Mouse (Mus musculus) erythroid progenitor cell, adult 5-6 weeks (primary cell): ENCODE results near the gene Ctcfl. TPM values are rescaled to one million over a fixed set of nuclear protein-coding genes. Genes with fewer than 3 reads are reported as not detected.
A peak's percentile ranks its signal among the peaks of the same experiment; 100 is the strongest.

ENCODE experiments used
- ATAC-seq: replicated peaks from 2 replicates; pipeline ENCODE4 v1.8.0; 2016; ENCODE audit warnings: moderate number of reproducible peaks, mild to moderate bottlenecking, moderate TSS enrichment, inconsistent platforms; ENCODE audit not compliant: poor library complexity, low FRiP score, severe bottlenecking
- total RNA-seq, 2 experiments: library from RNA; stranded (forward) in 1 of 2; stranded (reverse) in 1 of 2; fragments of 150-400 nt in 1 of 2; fragments of 186-747, 209-891 nt in 1 of 2; gene quantifications; 2 replicates each; pipeline versions ENCODE4 v1.2.3 to v1.2.4; 2015 to 2017; ENCODE audit warnings: low replicate concordance in 2 of 2

Gene Ctcfl
- total RNA-seq, 2 experiments from 2014 or later, result not detected

DNA sequence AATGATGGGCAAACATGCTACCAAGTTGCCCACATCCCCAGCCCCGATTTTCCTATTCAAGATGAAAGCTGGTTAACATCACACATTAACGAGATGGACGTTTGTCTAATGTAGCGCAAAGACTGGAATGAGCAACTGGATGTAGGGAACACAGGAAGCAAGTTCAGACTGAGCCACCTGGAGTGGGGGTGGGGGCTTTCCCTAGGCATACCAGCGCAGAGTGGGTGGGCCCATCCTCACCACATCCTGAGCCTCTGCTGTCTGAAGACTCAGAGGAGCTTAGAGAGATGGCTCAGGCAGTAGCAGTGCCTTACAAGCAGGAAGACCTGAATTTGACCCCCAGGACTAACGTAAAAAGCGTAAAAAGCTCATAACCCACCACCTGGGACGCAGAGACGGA is 33.6 kb downstream of the Ctcfl start:
- no peak for ATAC-seq

GRCm38 (mm10) chr2:173084871-173085270 is 34.5 kb downstream of the Ctcfl start:
- no peak for ATAC-seq

DNA sequence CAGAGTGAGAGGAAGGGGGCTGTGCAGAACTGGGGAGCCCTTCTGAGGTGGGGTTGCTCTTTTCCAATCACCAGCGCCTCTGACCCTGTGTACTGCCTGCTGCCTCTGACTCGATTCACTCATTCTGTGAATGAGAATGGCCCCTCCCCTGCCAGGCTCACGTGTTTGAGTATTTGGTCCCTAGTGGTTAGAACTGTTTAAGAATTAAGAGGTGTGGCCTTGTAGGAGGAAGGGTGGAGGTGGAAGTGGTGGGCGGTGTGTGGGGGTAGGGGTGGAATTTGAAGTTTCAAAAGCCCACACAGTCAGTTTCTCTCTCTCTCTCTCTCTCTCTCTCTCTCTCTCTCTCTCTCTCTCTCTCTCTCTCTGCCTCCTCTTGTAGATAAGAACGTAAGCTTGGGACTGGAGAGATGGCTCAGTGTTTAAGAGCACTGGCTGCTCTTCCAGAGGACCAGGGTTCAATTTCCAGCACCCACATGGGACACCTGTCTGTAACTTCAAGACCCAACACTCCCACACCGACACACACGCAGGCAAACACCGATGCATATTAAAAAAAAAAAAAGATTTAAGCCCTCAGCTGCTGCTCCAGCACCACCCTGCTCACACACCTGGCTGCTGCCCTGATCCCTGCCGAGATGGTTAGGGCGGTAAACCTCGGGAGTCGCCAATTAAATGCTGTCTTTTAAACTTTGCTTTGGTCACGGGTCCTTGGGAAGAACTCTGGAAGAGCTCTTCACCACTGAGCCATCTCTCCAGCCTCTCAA is 35.4 kb downstream of the Ctcfl start:
- ATAC-seq, result no peak

- ATAC-seq, result no peak
These were observed 36.2 kb downstream of the Ctcfl start for GRCm38 (mm10) chr2:173083106-173083505.

DNA sequence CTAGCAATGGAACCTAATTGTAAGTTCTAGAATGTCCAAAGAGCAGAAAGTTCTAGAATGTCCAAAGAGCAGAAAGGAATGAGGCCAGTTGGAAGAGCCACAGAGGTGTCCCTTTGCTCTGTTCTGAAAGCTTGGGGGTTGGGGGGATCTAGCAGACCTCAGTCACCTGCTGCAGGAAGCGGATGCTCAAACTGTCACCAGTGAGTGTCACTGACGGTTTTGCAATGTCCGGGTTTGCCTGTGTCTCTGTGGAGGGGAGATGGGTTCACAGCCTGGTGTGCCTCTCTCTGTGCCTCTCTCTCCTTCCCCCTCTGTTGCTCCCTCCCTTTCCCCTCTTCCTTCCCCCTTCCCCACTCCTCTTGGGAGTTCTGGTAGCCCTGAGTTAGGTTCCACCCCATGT is 36.6 kb downstream of the Ctcfl start:
- ATAC-seq, result no peak

GRCm38 (mm10) chr2:173080785-173081241 is 38.5 kb downstream of the Ctcfl start:
- ATAC-seq, result peak; percentile 86

GRCm38 (mm10) chr2:173079766-173080549 is 39.4 kb downstream of the Ctcfl start:
- ATAC-seq, result no peak

DNA sequence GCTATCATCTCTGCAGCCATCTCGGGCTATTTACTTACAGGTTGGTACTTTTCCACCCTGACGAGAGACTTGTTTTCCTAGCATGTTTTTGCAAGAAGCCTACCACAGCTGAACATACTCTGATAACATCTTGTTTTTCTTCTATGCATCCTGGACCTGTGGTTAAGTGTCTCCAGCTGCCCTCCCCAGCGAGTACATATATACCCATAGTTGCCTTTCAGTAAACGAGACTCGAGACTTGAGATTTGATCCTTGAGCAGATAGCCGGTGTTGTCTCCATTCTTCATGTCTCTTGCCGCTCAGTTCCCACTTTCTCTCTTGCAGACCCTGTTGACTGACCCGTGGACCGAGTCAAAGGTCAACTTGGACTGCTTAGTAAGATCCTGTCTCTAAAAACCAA is 42.4 kb downstream of the Ctcfl start:
- ATAC-seq, result no peak

DNA sequence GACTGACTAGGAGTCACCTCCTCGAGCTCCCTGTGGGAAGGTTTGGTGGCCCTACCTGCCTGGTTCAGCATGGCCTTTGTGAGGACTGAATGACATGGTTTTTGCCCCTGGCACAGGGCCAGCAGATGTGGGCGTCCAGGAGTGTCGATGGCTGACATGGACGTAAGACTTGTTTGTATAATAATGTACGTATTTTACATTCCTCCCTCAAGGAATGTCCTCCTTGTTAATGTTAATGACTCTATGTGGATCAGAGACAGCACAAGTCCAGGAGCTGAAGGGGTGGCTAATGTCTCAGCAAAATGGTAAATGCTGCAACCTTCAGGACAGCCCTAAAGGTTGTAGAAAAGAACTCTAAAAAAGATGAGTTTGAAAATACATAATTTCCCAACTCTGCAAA is 45.7 kb downstream of the Ctcfl start:
- ATAC-seq, result no peak

- ATAC-seq, result no peak
These were observed 46.4 kb downstream of the Ctcfl start for GRCm38 (mm10) chr2:173072948-173073347.

DNA sequence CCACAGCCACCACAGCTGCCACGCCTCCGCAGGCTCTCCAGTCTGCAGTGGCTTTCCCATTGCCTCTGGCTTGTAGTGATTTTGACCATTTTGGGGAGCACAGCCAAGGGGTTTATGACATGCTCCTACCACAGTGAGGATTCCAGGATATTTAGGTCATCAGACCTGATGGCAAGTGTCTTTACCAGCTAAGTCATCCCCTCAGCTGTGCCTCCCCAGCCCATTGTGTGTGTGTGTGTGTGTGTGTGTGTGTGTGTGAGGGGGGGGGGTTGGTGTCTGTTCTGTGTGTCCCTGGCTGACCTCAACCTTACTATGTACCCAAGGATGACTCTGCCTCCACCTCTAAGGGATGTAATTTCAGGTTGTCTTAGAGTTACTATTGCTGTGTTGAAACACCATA is 54.5 kb downstream of the Ctcfl start:
- no peak for ATAC-seq

DNA sequence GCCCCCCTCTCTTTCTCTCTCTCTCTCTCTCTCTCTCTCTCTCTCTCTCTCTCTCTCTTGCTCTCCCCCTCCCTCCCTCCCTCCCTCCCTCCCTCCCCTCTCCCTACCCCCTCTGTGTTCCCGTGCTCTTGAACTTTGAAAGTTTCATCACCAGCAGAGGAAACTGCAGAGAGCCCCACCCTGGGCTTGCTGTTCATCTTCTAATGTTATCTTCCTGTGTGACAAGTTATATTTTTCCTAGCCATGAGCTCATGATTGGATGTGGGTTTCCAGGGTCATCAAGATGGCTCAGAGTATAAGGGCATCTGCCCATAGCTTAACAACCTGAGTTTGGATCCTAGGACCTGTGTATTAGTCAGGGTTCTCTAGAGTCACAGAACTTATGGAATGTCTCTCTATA is 56.1 kb downstream of the Ctcfl start:
- no peak for ATAC-seq

GRCm38 (mm10) chr2:173061443-173062351 is 57.6 kb downstream of the Ctcfl start:
- ATAC-seq, result no peak

DNA sequence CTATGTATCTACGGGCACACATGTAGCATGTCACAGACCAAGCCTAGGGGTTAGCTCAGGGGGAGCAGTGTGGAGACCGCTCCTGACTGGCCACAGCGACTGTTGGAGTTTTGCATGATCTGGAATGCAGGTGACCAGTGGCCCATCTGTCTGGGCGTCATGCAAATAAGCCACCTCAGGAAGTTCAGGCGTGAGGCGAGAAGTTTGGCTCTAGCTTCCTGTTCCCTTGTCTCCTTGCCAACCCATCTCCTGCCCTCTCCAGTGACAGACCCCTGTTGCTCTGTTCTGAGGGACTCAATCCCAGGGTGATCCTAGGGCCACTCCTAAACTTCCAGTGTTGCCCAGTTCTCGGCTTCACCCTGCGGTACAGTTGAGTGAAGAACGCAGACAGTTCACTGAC is 58.9 kb downstream of the Ctcfl start:
- no peak for ATAC-seq

- ATAC-seq, result no peak
These were observed 61.1 kb downstream of the Ctcfl start for GRCm38 (mm10) chr2:173058263-173058662.

DNA sequence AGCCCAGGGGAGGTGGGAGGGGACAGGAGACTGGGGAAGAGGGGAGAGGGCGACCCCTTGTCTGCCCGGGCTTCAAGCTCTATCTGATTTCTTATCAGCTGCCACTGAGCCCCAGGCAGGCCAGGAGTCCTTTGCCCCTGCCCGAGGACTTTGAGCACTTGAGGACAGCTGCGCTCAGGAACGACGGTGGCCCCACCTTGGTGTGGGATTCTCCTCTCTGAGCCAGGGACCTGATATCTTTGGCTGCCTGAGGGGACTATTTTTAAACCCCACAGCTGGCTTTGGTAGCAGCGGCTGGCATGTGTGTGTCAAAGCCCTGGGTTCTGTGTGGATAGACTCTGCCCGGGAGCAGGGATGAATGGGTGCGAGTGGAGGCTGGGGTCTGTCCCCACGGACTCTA is 61.7 kb downstream of the Ctcfl start:
- ATAC-seq, result no peak

- peak; percentile 74 for ATAC-seq
These were observed 62.4 kb downstream of the Ctcfl start for GRCm38 (mm10) chr2:173056882-173057315.

DNA sequence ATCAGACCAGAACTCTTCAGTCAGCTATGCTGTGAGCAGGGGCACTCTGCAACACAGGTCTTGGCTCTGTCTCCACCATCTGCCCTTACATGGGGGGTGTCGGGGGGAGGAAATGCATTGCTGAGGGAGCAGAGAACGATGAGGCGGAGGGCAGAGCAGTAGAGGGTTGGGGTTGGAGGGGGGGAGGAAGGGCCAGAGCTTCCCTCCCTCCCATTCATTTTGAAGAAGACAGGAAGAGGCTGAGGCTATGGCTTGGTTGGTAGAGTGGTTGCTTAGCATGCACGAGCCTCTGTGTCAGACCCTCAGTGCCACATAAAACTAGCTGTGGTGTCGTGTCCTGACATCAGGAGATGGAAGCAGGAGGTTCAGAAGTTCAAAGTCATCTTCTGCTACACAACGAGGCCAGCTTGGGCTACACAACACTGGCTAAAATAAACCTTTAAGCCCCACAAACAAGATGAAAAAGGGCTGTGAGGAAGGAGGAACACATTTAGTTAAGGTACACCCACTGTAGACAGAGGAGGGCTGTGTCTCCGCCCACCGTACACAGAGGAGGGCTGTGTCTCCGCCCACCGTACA is 62.9 kb downstream of the Ctcfl start:
- ATAC-seq, result no peak

DNA sequence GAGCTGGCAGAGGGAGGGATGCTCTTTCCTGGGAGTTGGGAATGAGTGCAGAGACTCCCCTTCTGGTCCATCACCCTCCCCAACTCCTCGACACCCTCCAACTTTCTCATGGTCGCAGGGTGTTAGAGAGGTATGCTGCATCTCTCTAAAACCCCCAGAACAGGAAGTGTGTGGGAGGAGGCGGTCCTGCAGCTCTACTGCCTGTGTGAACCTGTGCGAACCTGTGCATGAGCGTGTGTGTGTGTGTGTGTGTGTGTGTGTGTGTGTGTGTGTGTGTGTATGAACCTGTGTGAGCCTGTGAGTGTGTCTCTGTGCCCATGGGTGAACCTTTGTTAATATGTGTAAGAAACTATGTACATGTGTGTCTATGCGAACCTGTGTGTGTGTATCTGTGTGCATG is 65.5 kb downstream of the Ctcfl start:
- no peak for ATAC-seq

DNA sequence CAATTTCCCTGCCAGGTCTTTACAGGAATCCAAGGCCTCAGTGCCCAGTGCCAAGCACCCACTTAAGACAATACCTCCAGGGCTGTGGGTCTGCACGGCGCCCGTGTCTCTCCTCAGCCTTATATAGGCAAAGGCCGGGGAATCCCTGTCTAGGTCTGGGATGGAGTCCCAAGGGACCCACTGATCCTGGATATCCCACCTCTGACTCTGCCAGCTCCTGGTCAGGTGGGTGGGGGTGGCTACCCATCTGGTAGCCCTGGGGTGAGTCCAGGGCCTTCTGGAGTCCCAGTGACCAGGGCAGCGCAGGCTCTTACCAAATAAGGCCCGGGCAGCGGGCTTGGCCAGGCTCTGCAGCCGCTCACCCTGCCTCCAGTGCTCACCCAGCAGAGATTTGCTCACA is 66.4 kb downstream of the Ctcfl start:
- ATAC-seq, result no peak
